Mouse (Mus musculus): ENCODE results near the gene Creb5.

DNA sequence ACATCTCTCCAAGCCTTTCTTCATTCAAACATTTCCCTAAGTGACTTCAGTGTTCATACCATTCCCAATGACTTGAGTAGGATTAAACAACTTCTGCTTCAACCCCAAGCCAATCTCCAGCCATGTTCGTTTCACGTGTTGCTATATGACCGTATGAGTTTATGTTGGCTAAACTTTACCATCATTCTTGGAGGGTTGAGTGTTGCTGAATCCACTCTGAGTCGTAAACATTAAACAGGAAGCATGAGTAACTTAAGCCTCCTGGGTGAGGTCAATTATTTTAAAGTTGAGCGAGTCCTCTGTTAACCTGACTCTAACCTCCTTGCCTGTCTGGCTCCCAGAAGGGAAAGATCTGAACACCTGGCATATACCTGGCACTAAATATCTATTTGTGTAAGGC, 334.2 kb downstream of the Creb5 start:
- TF ChIP-seq POLR2A (IDR thresholded peaks at IDR 0.05; ENCODE audit: borderline replicate concordance, insufficient read depth, low read length) (no peak), CTCF (IDR thresholded peaks at IDR 0.05; ENCODE audit: borderline replicate concordance, insufficient read depth, low read depth, low read length) (no peak)

Measured in cerebellum, adult 2 months (tissue).